Mouse (Mus musculus) erythroblast, embryonic 14.5 days (primary cell): ENCODE measurements around the gene 1190005I06Rik.

Source experiments
- GATA1 ChIP-seq: IDR thresholded peaks from 2 replicates; pipeline ENCODE4 v1.6.1; 2012; ENCODE audit warnings: low read length, inconsistent platforms, mixed read lengths
- TAL1 ChIP-seq: IDR thresholded peaks from 3 replicates; pipeline ENCODE4 v1.6.1; 2012; ENCODE audit warnings: low read length, inconsistent platforms, mixed read lengths

GRCm38 (mm10) chr8:120607885-120608284, 39.5 kb downstream of the 1190005I06Rik start:
- TF ChIP-seq GATA1 (no peak), TAL1 (no peak)
